Mouse (Mus musculus): ENCODE data around the gene Nav2. TPM values are rescaled to one million over a fixed set of nuclear protein-coding genes. Genes with fewer than 3 reads are reported as not detected.

Nav2 gene
- polyA plus RNA-seq, 1 experiment from 2014 or later = 22.2 TPM

DNA sequence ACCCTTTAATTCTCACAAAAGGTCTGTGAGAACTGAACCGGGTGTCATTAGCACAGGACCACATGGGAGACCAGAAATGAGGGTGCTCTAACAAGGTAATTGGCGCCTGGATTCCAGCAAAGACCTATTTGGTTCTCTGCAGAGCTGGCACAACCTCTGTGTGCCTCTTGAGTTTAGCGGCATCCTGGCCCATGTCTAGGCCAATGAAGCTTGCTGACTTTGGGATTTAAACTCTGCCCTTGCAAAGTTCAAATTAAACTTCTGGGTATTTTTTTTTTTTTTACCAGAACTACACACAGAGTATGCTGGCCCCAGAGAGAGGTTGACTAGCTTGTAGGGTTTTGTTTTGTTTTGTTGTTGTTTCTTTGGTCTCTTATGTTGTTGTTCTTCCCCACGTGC, 617.6 kb downstream of the Nav2 start:
- Histone ChIP-seq H3K4me3 (replicated peaks) (no peak overlapping the region), H3K9me3 (no peaks in the 10 kb centered on the region)
- no peak for ATAC-seq

DNA sequence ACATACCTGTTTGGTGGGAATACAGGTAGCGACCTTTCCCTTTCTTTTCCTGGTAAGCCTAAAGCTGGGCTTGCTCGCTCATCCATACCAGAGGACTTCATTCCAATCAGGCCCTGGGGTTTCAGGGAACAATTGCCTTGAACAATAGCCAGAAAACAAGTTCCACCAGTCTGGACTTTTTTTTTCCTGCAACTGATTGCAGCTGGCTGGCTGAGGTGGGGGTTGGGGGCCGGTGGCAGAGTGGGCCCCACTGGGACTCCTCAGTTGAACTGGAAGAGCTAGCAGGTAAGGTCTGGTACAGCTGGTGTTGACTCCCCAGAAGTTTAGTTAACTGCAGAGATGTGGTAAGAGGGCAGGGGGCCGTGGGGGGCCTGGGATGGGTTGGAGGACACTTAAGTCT, 619.0 kb downstream of the Nav2 start:
- H3K9me3 ChIP-seq = no peaks in the 10 kb centered on the region
- H3K4me1 ChIP-seq (replicated peaks) = peaks cover 31% of the 10 kb centered on the region
- peaks cover 5% of the 10 kb centered on the region; the same call in 1 of the 2 replicates for H3K27me3 ChIP-seq
- H3K27ac ChIP-seq = no peak overlapping the region
- no peaks in the 10 kb centered on the region for H3K36me3 ChIP-seq
- 18% methylated on average over 4 of the region's 4 CpGs for WGBS
- no peak overlapping the region for H3K4me3 ChIP-seq (replicated peaks)
- ATAC-seq = no peak
- no peak overlapping the region for H3K9ac ChIP-seq (replicated peaks)
- H3K4me2 ChIP-seq (replicated peaks) = no peak overlapping the region

More for the DNA sequence above, 617.6 kb downstream of the Nav2 start:
- peaks cover 11% of the 10 kb centered on the region; the same call in 1 of the 2 replicates for H3K27me3 ChIP-seq
- H3K27ac ChIP-seq = no peak overlapping the region
- H3K36me3 ChIP-seq = no peaks in the 10 kb centered on the region
- WGBS = 80% methylated on average over 4 of the region's 4 CpGs
- peaks cover 44% of the 10 kb centered on the region for H3K4me1 ChIP-seq (replicated peaks)
- no peak overlapping the region for H3K9ac ChIP-seq (replicated peaks)
- no peak overlapping the region for H3K4me2 ChIP-seq (replicated peaks)

DNA sequence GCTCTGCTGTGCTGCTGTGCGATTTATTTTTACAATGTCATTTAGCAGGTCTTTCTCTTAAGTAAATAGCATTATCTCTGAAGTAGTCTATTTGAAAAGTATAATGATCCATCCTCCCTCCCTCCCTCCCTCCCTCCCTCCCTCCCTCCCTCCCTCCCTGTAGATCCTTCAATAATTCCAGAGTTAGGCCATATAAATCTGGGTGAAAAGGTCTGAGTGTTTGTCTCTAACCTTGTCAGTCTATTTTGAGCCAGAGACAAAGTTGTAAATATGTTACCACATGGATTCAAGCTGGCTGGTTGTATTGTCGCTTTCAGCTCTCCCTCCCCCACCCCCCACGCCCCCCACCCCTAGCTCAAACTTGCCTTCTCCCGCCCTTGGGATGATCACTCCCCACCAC, 619.4 kb downstream of the Nav2 start:
- H3K4me1 ChIP-seq (replicated peaks) = peaks cover 27% of the 10 kb centered on the region
- H3K9me3 ChIP-seq = no peaks in the 10 kb centered on the region
- H3K27me3 ChIP-seq = peaks cover 5% of the 10 kb centered on the region; the same call in 1 of the 2 replicates
- H3K4me3 ChIP-seq (replicated peaks) = no peak overlapping the region
- no peak overlapping the region for H3K9ac ChIP-seq (replicated peaks)
- H3K4me2 ChIP-seq (replicated peaks) = no peak overlapping the region
- 21% methylated on average over 4 of the region's 4 CpGs for WGBS
- H3K36me3 ChIP-seq = no peaks in the 10 kb centered on the region
- H3K27ac ChIP-seq = no peak overlapping the region
- ATAC-seq = no peak

DNA sequence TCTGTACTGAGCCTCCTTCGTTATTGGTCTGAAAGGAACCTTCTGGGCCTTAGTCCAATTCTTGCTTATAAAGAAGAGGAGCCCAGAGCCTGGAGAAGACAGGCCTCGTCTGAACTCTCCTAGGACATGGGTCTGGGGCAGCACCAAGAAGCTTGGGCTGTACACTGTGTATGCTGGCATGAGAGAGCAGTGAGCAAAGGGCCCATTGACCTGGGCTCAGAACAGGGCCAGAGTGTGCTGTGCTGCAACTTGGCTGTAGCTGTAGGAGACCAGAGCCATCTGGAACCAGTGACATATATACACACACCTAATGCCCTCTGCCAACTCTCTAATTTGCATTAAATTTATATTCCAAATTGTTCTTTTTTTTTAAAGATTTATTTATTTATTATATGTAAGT, 621.0 kb downstream of the Nav2 start:
- no peaks in the 10 kb centered on the region for H3K9me3 ChIP-seq
- H3K27ac ChIP-seq = no peak overlapping the region
- whole genome bisulfite sequencing = 84% methylated on average over 2 of the region's 2 CpGs
- no peaks in the 10 kb centered on the region for H3K36me3 ChIP-seq
- peaks cover 17% of the 10 kb centered on the region for H3K4me1 ChIP-seq (replicated peaks)
- H3K27me3 ChIP-seq = no peaks in the 10 kb centered on the region; the same call in 1 of the 2 replicates
- no peak overlapping the region for H3K4me2 ChIP-seq (replicated peaks)
- ATAC-seq = no peak
- H3K4me3 ChIP-seq (replicated peaks) = no peak overlapping the region
- H3K9ac ChIP-seq (replicated peaks) = no peak overlapping the region

DNA sequence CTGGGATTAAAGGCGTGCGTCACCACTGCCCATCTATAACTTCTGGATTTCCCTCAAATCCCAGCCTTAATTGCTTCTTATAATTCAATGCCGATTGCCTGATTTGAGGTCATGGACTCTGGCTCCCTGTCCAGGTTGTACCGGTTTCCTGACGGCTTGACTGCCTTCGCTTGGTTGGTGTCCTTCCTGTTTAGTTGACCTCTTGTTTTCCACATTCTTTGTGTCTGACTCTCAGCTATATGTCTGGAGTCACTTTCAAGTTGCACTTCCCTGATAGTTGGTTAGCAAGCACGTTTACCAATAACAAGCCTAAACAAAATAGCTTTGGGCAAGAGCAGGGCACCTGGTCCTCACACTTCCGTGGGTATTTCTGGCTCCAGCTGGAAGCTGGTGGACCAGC, 625.1 kb downstream of the Nav2 start:
- 0 out of 2 replicates have a peak, but pooled peaks cover 5% of the 10 kb centered on the region for H3K36me3 ChIP-seq
- no peaks in the 10 kb centered on the region for H3K27me3 ChIP-seq
- ATAC-seq = no peak
- no peak overlapping the region for H3K9ac ChIP-seq (replicated peaks)
- H3K27ac ChIP-seq = no peak overlapping the region
- H3K9me3 ChIP-seq = no peaks in the 10 kb centered on the region
- WGBS = 91% methylated on average over 8 of the region's 8 CpGs
- no peak overlapping the region for H3K4me3 ChIP-seq (replicated peaks)
- 0 out of 2 replicates have a peak, but pooled peaks cover 3% of the 10 kb centered on the region for H3K4me1 ChIP-seq (replicated peaks)
- H3K4me2 ChIP-seq (replicated peaks) = no peak overlapping the region

DNA sequence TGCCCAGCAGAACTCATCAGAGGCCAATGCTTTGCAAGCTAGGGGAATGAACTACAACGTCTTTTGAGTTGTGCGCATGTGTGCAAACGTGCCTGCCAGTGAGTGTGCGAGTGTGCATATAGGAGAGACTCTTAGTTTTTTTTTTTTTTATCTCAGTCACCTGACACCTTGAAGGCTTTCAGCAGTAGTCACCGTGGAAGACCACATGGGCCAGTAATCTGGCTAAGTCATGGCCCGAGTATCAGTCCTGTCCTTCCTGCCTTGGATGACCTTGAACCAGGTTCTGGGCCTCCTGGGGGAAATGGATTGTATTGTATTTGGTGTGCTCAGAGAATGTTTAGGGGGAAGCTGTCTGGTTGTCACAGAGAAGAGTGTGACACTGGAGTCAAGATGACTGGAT, 625.7 kb downstream of the Nav2 start:
- ATAC-seq = no peak
- Histone ChIP-seq H3K36me3 (0 out of 2 replicates have a peak, but pooled peaks cover 5% of the 10 kb centered on the region), H3K4me2 (replicated peaks) (no peak overlapping the region), H3K4me3 (replicated peaks) (no peak overlapping the region), H3K27me3 (no peaks in the 10 kb centered on the region), H3K9me3 (no peaks in the 10 kb centered on the region), H3K4me1 (replicated peaks) (0 out of 2 replicates have a peak, but pooled peaks cover 3% of the 10 kb centered on the region), H3K27ac (no peak overlapping the region), H3K9ac (replicated peaks) (no peak overlapping the region)
- 89% methylated on average over 6 of the region's 6 CpGs for WGBS

DNA sequence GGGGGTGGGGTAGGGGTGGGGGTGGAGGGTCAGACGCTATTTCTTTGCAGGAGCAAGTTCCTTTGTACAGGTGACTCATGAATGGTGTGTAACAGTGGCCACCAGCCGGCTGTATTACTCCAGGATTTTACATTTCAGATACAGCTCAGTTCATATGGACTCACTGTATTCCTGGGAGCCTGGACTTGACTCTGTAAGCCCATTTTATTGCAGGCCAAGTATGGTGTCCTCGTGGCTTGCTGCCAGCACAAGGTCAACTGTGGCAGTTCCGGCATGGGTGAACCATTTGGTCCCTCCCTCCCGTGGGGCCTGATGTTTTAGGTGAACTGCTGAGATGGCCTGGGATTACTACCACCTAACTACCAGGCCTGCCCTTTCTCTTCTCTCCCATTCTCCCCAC, 629.8 kb downstream of the Nav2 start:
- H3K9me3 ChIP-seq = no peaks in the 10 kb centered on the region
- no peak for ATAC-seq
- no peak overlapping the region for H3K4me3 ChIP-seq (replicated peaks)
- H3K27ac ChIP-seq = no peak overlapping the region
- H3K36me3 ChIP-seq = 0 out of 2 replicates have a peak, but pooled peaks cover 5% of the 10 kb centered on the region
- WGBS = 83% methylated on average over 5 of the region's 5 CpGs
- no peaks in the 10 kb centered on the region for H3K4me1 ChIP-seq (replicated peaks)
- no peaks in the 10 kb centered on the region for H3K27me3 ChIP-seq
- H3K9ac ChIP-seq (replicated peaks) = no peak overlapping the region
- H3K4me2 ChIP-seq (replicated peaks) = no peak overlapping the region

DNA sequence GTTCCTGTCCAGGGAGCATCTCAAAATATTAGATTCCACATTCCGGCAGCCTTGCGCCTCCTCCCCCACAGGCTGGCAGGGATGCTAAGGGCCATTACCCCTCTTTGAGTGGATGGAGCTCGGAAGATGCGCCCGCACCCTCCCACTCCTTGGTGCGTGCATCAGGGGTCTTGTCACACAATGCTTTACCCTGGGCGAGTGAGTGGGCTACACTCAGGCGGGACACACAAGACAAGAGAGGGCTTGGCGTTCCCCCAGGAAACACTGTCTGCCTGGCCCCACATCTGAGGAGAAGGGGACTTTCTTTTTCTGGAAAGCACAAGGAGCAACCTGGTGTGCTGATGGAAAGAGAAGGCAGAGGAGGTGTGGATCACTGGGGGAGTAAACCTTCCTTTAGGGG, 631.7 kb downstream of the Nav2 start:
- ATAC-seq = no peak
- Histone ChIP-seq H3K4me3 (replicated peaks) (no peak overlapping the region), H3K36me3 (0 out of 2 replicates have a peak, but pooled peaks cover 5% of the 10 kb centered on the region), H3K27me3 (no peaks in the 10 kb centered on the region), H3K4me1 (replicated peaks) (peaks cover 10% of the 10 kb centered on the region), H3K9me3 (no peaks in the 10 kb centered on the region), H3K9ac (replicated peaks) (no peak overlapping the region), H3K27ac (no peak overlapping the region), H3K4me2 (replicated peaks) (no peak overlapping the region)
- WGBS = 75% methylated on average over 9 of the region's 9 CpGs

DNA sequence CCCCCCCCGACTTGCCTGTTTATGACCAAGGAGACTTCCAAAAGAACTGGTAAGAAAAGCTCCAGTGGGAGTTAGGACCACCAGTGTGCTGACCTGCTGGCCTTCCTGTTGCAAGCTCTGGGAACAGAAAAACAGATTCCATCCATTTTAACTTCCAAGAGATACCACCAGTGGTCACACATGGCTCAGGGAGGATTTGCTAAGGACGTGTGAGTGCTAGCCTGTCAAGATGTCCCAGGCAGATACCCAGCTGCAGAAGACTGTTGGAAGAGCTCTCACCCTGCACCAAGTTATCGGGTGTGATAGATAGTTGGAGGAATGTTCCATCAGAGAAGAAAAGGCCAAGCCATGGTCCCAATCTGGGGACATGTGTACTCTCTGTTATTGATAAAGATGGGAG, 633.6 kb downstream of the Nav2 start:
- Histone ChIP-seq H3K9ac (replicated peaks) (no peak overlapping the region), H3K27ac (no peak overlapping the region), H3K27me3 (no peaks in the 10 kb centered on the region), H3K9me3 (no peaks in the 10 kb centered on the region), H3K4me1 (replicated peaks) (peaks cover 16% of the 10 kb centered on the region), H3K36me3 (peaks cover 4% of the 10 kb centered on the region; the same call in 1 of the 2 replicates), H3K4me2 (replicated peaks) (no peak overlapping the region), H3K4me3 (replicated peaks) (no peak overlapping the region)
- 90% methylated on average over 3 of the region's 3 CpGs for WGBS
- no peak for ATAC-seq

DNA sequence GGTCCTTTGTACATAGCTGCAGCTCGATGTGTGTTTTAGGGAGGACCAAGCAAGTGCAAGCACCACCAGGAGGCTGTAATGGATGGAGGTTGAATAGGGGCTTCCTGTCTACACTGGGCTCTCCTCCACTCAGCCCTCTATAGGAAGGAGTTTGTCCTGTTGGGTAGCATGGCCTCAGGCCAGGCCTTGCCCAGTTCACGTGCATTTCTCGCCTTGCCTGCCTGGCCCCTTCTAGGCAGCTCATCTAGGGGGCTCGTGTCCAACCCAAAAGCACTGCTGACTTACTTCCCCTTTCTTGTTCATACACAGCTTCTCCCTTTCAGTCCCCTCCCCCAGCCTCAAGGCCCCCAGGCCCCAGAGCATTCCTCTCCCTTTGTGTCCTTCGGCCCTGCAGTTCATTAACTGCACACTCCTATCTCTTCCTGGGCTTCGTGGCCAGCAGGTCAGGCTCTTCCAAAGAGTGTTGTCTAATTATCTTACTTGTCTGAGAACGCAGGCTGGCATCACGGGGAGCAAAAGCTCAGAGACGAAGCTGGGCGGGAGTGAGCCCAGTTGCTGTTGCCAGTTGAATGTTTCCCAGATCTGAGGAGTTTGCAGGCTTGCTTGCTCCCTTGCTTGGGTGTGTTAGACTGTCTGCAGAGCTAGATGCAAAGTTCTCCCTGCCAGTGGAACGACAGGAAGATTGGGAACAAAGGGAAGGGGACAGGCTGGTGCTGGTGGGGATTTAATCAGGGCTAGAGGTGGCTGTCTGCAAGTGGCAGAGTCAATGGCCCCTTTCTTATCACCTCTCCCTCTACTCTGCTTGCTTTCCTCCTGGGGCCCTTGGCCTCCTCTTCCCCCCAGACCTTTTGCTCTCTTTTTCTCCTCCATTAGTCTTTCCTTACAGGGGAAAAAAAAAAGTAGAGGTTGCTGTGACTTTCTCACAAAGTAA, 636.5 kb downstream of the Nav2 start:
- Histone ChIP-seq H3K27ac (peak overlapping the region; percentile 49), H3K4me2 (replicated peaks) (no peak overlapping the region), H3K9ac (replicated peaks) (no peak overlapping the region), H3K4me1 (replicated peaks) (peaks cover 16% of the 10 kb centered on the region), H3K36me3 (peaks cover 22% of the 10 kb centered on the region), H3K4me3 (replicated peaks) (no peak overlapping the region), H3K9me3 (no peaks in the 10 kb centered on the region), H3K27me3 (no peaks in the 10 kb centered on the region)
- peak; percentile 78 for ATAC-seq
- WGBS = 19% methylated on average over 11 of the region's 11 CpGs

DNA sequence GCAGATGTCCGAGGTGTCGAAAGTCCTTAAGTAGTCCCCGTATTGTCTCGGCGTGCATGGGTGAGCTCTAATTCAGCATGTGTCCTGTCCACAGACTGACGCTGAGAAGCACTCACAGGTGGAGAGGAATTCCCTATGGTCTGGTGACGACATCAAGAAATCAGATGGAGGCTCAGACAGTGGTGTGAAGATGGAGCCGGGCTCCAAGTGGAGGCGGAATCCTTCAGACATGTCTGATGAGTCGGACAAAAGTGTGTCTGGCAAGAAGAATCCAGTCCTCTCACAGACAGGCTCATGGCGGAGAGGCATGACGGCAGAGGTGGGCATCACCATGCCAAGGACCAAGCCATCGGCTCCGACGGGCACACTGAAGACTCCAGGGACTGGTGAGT, 637.2 kb downstream of the Nav2 start:
- no peaks in the 10 kb centered on the region for H3K9me3 ChIP-seq
- peaks cover 22% of the 10 kb centered on the region for H3K36me3 ChIP-seq
- H3K9ac ChIP-seq (replicated peaks) = no peak overlapping the region
- H3K4me2 ChIP-seq (replicated peaks) = no peak overlapping the region
- no peaks in the 10 kb centered on the region for H3K27me3 ChIP-seq
- ATAC-seq = no peak
- H3K4me1 ChIP-seq (replicated peaks) = peaks cover 16% of the 10 kb centered on the region
- H3K4me3 ChIP-seq (replicated peaks) = no peak overlapping the region
- 71% methylated on average over 15 of the region's 15 CpGs for WGBS
- H3K27ac ChIP-seq = 0 out of 2 replicates have a peak overlapping the region, but pooled peaks have one; percentile 9

DNA sequence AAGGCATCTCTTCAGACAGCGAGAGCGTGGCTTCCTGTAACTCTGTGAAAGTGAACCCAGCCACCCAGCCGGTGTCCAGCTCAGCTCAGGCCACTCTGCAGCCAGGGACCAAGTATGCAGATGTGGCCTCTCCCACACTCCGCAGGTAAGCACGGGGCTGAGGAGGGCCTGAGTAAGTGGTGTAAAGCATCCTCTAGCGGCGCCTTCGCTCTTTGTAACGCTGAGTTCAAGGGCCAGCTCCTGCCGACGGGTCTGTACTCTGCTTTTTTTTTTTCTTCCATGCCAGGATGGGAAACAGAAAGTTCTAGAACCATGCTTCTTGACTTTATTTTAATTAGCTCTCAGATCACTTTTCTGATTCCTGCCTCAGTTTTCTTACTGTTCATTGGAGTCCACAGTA, 639.9 kb downstream of the Nav2 start:
- H3K9me3 ChIP-seq = no peaks in the 10 kb centered on the region
- peaks cover 34% of the 10 kb centered on the region for H3K36me3 ChIP-seq
- no peak overlapping the region for H3K4me3 ChIP-seq (replicated peaks)
- WGBS = 95% methylated on average over 11 of the region's 11 CpGs
- no peak for ATAC-seq
- H3K4me1 ChIP-seq (replicated peaks) = peaks cover 16% of the 10 kb centered on the region
- H3K9ac ChIP-seq (replicated peaks) = no peak overlapping the region
- no peak overlapping the region for H3K27ac ChIP-seq
- no peak overlapping the region for H3K4me2 ChIP-seq (replicated peaks)
- H3K27me3 ChIP-seq = no peaks in the 10 kb centered on the region

Data from midbrain, embryonic 13.5 days (tissue).